Mouse (Mus musculus) forebrain, embryonic 12.5 days (tissue): ENCODE results near the gene Rasa2. TPM values are rescaled to one million over a fixed set of nuclear protein-coding genes. Genes with fewer than 3 reads are reported as not detected.
"Not testable (repeated sequence)": the region's sequence is repeated elsewhere in the genome, so short reads cannot be mapped to it uniquely, and the experiment has no call there.

Experiments used
- ATAC-seq: fragments of 200-750 bp; cut with Nextera tagmentation; 2 replicates; pipeline ENCODE4 v1.8.0; 2017; ENCODE audit warnings: moderate TSS enrichment; ENCODE audit not compliant: low FRiP score
- H3K27ac ChIP-seq: fragments of 300-500 bp; sonication (generic); 2 replicates; pipeline ENCODE4 v1.5.1; 2016; ENCODE audit warnings: mild to moderate bottlenecking
- H3K27me3 ChIP-seq: fragments of 300-500 bp; sonication (generic); 2 replicates; pipeline ENCODE4 v1.6.1; 2016; ENCODE audit warnings: mild to moderate bottlenecking
- H3K36me3 ChIP-seq: fragments of 300-500 bp; sonication (generic); replicated peaks from 2 replicates; pipeline ENCODE4 v1.6.1; 2016; ENCODE audit warnings: mild to moderate bottlenecking
- H3K4me1 ChIP-seq: fragments of 300-500 bp; sonication (generic); 2 replicates; pipeline ENCODE4 v1.6.1; 2016
- H3K4me2 ChIP-seq: fragments of 300-500 bp; sonication (generic); 2 replicates; pipeline ENCODE4 v1.6.1; 2016; ENCODE audit warnings: mild to moderate bottlenecking, moderate library complexity
- H3K4me3 ChIP-seq: fragments of 300-500 bp; sonication (generic); replicated peaks from 2 replicates; pipeline ENCODE4 v1.5.1; 2016; ENCODE audit warnings: mild to moderate bottlenecking
- H3K9ac ChIP-seq: fragments of 300-500 bp; sonication (generic); 2 replicates; pipeline ENCODE4 v1.6.1; 2016; ENCODE audit warnings: mild to moderate bottlenecking
- H3K9me3 ChIP-seq: fragments of 300-500 bp; sonication (generic); 2 replicates; pipeline ENCODE4 v1.6.1; 2016
- WGBS: fragments of 180-500 bp; shearing (Covaris S2); methylation state at CpG from one replicate; pipeline ENCODE4 v1.1.7; 2016; 5-methylcytosine and 5-hydroxymethylcytosine counted together
- polyA plus RNA-seq: library from polyadenylated mRNA; unstranded; fragments of >200 nt; fragmentation: Nextera tagmentation; extraction: Ambion mirVana; gene quantifications from 2 replicates; pipeline ENCODE4 v1.2.1, GENCODE M21; 2016

The Rasa2 gene
- polyA plus RNA-seq, 1 experiment from 2014 or later = 18.8 TPM

DNA sequence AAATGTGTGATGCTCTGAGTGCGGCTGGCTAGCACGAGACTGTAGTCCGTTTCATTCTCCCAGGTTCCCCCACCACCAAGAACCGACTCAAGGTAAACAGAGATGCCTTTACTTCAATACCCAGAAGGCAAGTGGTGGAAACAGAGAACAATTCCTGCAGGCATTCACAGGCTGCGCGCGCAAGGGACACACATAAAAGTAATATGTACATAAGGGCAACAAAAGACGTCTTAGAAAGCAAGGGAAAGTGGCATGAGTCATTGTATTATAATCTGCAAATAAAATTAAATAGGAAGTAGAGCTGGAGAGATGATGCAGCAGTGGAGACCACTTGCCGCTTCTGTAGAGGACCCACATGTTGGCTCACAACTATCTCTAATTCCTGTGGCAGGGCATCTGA lies 58.7 kb downstream of the Rasa2 start:
- Histone ChIP-seq H3K4me2 (no peak overlapping the region), H3K9me3 (no peaks in the 10 kb centered on the region), H3K4me3 (no peak overlapping the region), H3K9ac (no peak overlapping the region), H3K27ac (no peak overlapping the region), H3K4me1 (no peaks in the 10 kb centered on the region), H3K27me3 (no peaks in the 10 kb centered on the region), H3K36me3 (peaks cover 8% of the 10 kb centered on the region; the same call in 1 of the 2 replicates)
- 87% methylated on average over 9 of the region's 9 CpGs for WGBS
- no peak for ATAC-seq

GRCm38 (mm10) chr9:96566470-96566996 lies 64.9 kb downstream of the Rasa2 start:
- Histone ChIP-seq H3K36me3 (peaks cover 21% of the 10 kb centered on the region; the same call in 1 of the 2 replicates), H3K27me3 (no peaks in the 10 kb centered on the region), H3K9me3 (no peaks in the 10 kb centered on the region), H3K4me3 (no peak overlapping the region), H3K9ac (no peak overlapping the region), H3K4me1 (no peaks in the 10 kb centered on the region), H3K4me2 (no peak overlapping the region), H3K27ac (no peak overlapping the region)
- WGBS = 87% methylated on average over 8 of the region's 8 CpGs
- no peak for ATAC-seq

DNA sequence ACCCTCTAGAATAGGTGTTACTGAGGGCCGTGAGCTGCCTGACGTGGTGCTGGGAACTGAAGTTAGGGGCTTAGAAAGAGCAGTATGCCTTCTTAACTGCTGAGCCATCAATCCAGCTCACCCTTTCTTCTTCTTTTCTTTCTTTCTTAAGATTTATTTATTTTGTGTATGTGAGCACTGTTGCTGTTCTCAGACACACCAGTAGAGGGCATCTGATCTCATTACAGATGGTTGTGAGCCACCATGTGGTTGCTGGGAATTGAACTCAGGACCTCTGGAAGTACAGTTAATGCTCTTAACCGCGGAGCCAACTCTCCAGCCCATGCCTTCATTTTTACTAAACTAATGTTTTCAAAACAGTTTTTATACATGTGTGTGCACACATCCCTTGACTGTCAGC lies 67.9 kb downstream of the Rasa2 start:
- ATAC-seq = no peak
- Histone ChIP-seq H3K9me3 (no peaks in the 10 kb centered on the region), H3K36me3 (peaks cover 32% of the 10 kb centered on the region), H3K4me1 (no peaks in the 10 kb centered on the region), H3K27ac (no peak overlapping the region), H3K27me3 (no peaks in the 10 kb centered on the region), H3K4me2 (no peak overlapping the region), H3K9ac (no peak overlapping the region), H3K4me3 (no peak overlapping the region)
- 96% methylated on average over 4 of the region's 4 CpGs for WGBS

DNA sequence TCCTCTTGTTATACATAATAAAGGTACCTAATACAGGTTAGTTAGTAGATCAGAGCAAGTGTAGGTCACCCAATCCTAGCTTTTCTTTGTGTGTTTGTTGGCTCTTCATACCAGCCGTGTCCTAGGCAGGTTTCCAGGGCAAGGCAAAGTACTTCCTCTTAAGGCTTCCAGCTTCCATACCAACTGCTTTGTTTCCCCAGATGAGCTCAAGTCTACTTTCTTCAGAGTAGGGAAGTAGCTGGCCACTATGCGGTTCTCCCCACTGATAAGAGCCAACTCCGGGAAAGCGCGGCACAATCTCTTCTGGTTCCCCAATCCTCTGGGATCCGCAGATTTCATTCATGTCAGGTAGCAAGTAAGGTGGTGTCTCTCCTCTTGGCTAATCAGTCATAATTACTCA lies 72.3 kb downstream of the Rasa2 start:
- no peaks in the 10 kb centered on the region for H3K9me3 ChIP-seq
- WGBS = 97% methylated on average over 6 of the region's 6 CpGs
- ATAC-seq = no peak

GRCm38 (mm10) chr9:96558594-96558993 lies 72.8 kb downstream of the Rasa2 start:
- WGBS = 64% methylated on average over 1 of the region's 1 CpGs
- peaks cover 25% of the 10 kb centered on the region for H3K36me3 ChIP-seq
- H3K4me1 ChIP-seq = no peaks in the 10 kb centered on the region

More for the DNA sequence above, 72.3 kb downstream of the Rasa2 start:
- H3K4me3 ChIP-seq = no peak overlapping the region
- H3K36me3 ChIP-seq = peaks cover 28% of the 10 kb centered on the region
- H3K27me3 ChIP-seq = no peaks in the 10 kb centered on the region
- no peak overlapping the region for H3K9ac ChIP-seq
- H3K4me2 ChIP-seq = no peak overlapping the region
- no peak overlapping the region for H3K27ac ChIP-seq
- no peaks in the 10 kb centered on the region for H3K4me1 ChIP-seq

GRCm38 (mm10) chr9:96554095-96554494 lies 77.3 kb downstream of the Rasa2 start:
- H3K36me3 ChIP-seq = peaks cover 20% of the 10 kb centered on the region
- no peak overlapping the region for H3K4me3 ChIP-seq
- no peaks in the 10 kb centered on the region for H3K27me3 ChIP-seq
- WGBS = 92% methylated on average over 1 of the region's 1 CpGs
- no peak overlapping the region for H3K4me2 ChIP-seq
- no peaks in the 10 kb centered on the region for H3K9me3 ChIP-seq
- ATAC-seq = no peak
- no peak overlapping the region for H3K27ac ChIP-seq
- no peak overlapping the region for H3K9ac ChIP-seq
- H3K4me1 ChIP-seq = no peaks in the 10 kb centered on the region

More at GRCm38 (mm10) chr9:96558594-96558993, 72.8 kb downstream of the Rasa2 start:
- no peak for ATAC-seq
- no peaks in the 10 kb centered on the region for H3K27me3 ChIP-seq
- H3K9me3 ChIP-seq = no peaks in the 10 kb centered on the region
- H3K9ac ChIP-seq = no peak overlapping the region
- H3K4me3 ChIP-seq = no peak overlapping the region
- no peak overlapping the region for H3K4me2 ChIP-seq
- no peak overlapping the region for H3K27ac ChIP-seq

GRCm38 (mm10) chr9:96545410-96545809 lies 86.0 kb downstream of the Rasa2 start:
- ATAC-seq = no peak
- no peaks in the 10 kb centered on the region for H3K27me3 ChIP-seq
- 91% methylated on average over 13 of the region's 13 CpGs for WGBS

DNA sequence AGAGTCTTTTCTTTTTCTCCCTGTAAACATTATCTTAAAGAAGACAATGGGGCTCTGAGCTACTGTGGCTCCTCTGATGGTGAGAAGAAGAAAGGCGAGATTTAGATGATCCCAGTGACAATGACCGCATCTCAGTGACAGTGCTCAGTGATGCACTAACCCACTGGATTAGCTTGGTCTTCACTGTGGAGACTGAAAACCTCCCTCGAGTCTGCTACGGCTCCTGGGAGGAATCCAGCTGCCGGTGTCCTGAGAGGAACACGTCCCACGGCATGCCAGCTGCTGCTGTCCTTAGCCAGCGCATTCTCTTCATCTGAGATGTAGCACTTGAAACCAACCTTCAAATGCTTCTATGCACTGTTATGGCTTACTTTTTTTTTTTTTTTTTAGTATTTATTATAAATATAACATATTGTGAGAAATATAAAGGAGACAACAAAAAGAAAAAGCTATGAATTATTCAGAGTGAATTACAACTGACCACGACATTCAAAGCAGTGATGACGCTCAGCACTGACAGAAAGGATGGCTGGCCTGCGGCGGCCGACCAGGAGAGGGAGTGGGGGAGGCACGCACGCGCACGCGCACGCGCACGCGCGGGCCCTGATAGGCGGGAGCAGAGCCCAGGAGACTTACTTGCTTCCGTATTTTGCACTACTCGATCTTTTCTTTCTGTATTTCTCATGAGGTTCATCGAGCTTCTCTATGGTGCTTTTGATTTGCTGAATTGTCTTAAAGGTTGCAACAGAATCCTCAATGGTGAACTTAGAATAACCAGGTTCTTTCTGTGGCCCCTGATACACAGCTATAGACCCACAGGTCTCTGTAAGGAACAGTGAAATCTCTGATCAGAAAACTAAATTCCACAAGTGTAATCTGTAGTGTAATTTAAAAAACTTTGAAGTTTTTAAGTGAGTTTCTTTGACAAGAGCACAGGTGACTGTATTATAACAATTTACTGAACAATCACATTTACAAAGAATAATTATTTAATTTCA lies 87.5 kb downstream of the Rasa2 start:
- WGBS = 35% methylated on average over 27 of the region's 27 CpGs
- no peaks in the 10 kb centered on the region for H3K9me3 ChIP-seq
- peak; percentile 91 for ATAC-seq

More at GRCm38 (mm10) chr9:96545410-96545809, 86.0 kb downstream of the Rasa2 start:
- Histone ChIP-seq H3K9ac (no peak overlapping the region), H3K4me2 (no peak overlapping the region), H3K4me3 (no peak overlapping the region), H3K9me3 (no peaks in the 10 kb centered on the region), H3K36me3 (peaks cover 14% of the 10 kb centered on the region), H3K27ac (no peak overlapping the region), H3K4me1 (peaks cover 5% of the 10 kb centered on the region; the same call in 1 of the 2 replicates)

GRCm38 (mm10) chr9:96538916-96539315 lies 92.5 kb downstream of the Rasa2 start:
- ATAC-seq = no peak
- 61% methylated on average over 10 of the region's 10 CpGs for WGBS
- Histone ChIP-seq H3K9me3 (no peaks in the 10 kb centered on the region), H3K4me2 (no peak overlapping the region), H3K4me3 (no peak overlapping the region), H3K9ac (no peak overlapping the region), H3K27ac (no peak overlapping the region), H3K36me3 (peaks cover 9% of the 10 kb centered on the region), H3K27me3 (no peaks in the 10 kb centered on the region), H3K4me1 (peaks cover 17% of the 10 kb centered on the region)

More for the DNA sequence above, 87.5 kb downstream of the Rasa2 start:
- Histone ChIP-seq H3K4me3 (peak overlapping the region; percentile 16; the same call in 1 of the 2 replicates), H3K36me3 (peaks cover 14% of the 10 kb centered on the region), H3K4me1 (peaks cover 5% of the 10 kb centered on the region; the same call in 1 of the 2 replicates), H3K9ac (no peak overlapping the region), H3K27ac (peak overlapping the region; percentile 1; the same call in 1 of the 2 replicates), H3K4me2 (peak overlapping the region; percentile 42), H3K27me3 (no peaks in the 10 kb centered on the region)

DNA sequence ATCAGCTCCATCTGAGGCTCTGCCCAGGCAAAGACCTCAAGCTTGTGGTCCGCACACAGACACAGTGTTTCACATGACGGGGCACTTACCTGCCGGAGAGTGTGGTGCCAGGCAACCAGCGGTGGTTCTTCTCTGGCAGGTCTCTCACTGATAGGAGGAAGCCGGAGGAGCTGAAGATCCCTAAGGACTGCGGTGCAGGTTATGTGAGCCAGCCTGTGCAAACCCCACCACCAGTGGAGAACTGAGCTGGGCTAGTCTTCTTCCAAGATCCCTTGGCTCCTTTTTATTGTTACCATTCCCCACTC lies 93.8 kb downstream of the Rasa2 start:
- H3K4me1 ChIP-seq = peaks cover 12% of the 10 kb centered on the region
- peak; percentile 30; the same call in 1 of the 2 replicates for ATAC-seq
- H3K9me3 ChIP-seq = no peaks in the 10 kb centered on the region
- H3K9ac ChIP-seq = no peak overlapping the region
- H3K4me3 ChIP-seq = no peak overlapping the region
- H3K27me3 ChIP-seq = no peaks in the 10 kb centered on the region
- H3K27ac ChIP-seq = no peak overlapping the region
- 92% methylated on average over 6 of the region's 6 CpGs for WGBS
- H3K36me3 ChIP-seq = peaks cover 9% of the 10 kb centered on the region
- no peak overlapping the region for H3K4me2 ChIP-seq

DNA sequence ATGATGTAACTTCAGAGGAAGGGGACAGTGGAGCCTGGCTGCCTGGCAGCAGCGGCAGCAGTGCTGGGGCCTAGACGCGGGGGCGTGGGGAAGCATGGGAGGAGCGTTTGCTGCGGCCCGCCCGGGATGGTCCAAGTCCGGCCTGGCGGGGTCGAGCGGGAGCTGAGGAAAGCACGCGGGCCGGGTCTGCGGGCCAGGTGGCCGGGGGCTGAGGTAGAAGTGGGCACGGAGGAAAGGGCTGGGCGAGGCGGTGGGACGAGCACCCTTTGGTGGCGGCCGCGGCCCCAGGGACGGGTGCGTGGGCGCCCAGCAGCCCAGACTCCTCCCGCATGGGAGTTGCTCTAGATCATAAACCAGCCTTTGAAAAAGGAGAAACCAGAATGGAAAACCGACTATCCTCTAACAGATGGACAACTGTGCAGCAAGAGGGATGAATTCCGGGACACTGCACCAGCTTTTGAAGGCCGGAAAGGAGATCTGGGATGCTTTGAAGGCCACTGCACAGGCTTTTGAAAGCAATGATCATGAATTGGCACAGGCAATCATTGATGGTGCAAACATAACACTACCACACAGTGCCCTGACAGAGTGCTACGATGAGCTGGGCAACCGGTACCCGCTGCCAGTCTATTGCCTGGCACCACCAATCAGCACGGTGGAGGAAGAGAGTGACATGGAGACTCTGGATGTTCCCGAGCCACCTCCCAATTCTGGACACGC lies 94.4 kb downstream of the Rasa2 start:
- Histone ChIP-seq H3K4me1 (peaks cover 12% of the 10 kb centered on the region), H3K27me3 (no peaks in the 10 kb centered on the region), H3K9me3 (no peaks in the 10 kb centered on the region), H3K4me2 (peak overlapping the region; percentile 50), H3K27ac (no peak overlapping the region), H3K9ac (peak overlapping the region; percentile 48), H3K4me3 (peak overlapping the region; percentile 30), H3K36me3 (peaks cover 8% of the 10 kb centered on the region)
- peak; percentile 51 for ATAC-seq
- 33% methylated on average over 37 of the region's 37 CpGs for WGBS

GRCm38 (mm10) chr9:96536093-96536492 lies 95.3 kb downstream of the Rasa2 start:
- peaks cover 12% of the 10 kb centered on the region for H3K4me1 ChIP-seq
- H3K9me3 ChIP-seq, H3K4me3 ChIP-seq, H3K27ac ChIP-seq, H3K9ac ChIP-seq, H3K27me3 ChIP-seq, H3K4me2 ChIP-seq, ATAC-seq, H3K36me3 ChIP-seq: not testable (repeated sequence)
- WGBS = 92% methylated on average over 4 of the region's 4 CpGs
